Mouse (Mus musculus): ENCODE measurements around the gene Tkt.
"Not testable (repeated sequence)": the region's sequence is repeated elsewhere in the genome, so short reads cannot be mapped to it uniquely, and the experiment has no call there.

Tkt gene

DNA sequence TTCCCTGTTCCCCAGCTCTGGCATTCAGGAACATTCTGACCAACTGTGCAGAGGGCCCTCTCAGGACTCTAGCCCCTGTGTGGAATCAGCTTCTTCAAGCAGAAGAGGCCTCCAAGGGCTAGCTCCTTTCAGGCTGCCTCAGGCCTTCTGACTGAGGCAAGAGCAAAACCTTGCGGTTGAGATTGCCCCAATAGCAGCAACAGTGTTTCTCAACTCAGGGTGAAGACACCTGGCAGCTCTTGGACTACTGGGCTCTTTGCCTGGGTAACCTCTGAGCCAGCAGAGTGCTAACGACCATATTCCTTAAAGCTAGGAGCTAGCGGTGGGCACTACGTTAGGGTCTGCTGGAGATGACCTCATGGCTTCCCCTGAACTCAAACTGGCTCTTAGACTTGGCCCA is 5.0 kb downstream of the Tkt start:
- DNase-seq (ENCODE audit: low spot score) = no peak

DNA sequence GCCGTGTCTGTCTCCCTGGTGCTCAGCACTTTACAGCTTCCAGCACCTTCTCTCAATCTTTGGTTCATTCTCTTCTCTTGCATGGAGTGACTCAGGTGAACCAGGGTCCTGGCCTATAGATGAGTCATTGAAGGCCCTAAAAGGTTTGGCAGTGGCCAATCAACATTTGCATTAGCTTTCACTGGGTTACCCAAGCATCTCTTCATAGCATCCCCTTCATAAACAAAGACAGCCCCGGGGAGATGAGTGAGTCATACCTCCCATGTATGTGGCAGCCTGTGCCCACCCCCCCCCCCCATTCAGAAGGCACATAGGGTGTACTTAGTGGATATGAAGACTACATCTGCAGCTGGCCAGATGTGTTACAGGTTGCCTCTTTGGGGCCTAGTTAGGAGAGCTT is 8.5 kb downstream of the Tkt start:
- DNase-seq (ENCODE audit: low spot score) = no peak

DNA sequence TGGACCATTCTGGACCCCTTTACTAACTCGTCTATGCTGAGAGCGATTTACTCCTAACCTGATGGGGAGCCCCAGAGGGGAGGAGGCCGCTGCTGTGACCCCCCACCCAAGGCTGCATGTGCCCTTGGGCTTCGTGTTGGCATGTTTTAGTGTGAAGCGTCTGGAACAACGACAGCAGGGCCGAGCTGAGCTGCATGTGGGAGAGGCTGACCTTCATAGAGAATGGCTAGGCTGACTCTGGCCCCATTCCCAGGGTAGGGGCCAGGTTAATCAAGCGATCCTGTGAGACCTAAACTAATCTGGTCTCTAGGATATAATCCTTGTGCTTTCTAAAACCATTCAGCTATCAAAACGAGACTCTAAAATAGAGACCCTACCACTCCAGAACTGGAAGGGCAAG is 9.6 kb downstream of the Tkt start:
- peak; percentile 32 for DNase-seq (ENCODE audit: low spot score)

DNA sequence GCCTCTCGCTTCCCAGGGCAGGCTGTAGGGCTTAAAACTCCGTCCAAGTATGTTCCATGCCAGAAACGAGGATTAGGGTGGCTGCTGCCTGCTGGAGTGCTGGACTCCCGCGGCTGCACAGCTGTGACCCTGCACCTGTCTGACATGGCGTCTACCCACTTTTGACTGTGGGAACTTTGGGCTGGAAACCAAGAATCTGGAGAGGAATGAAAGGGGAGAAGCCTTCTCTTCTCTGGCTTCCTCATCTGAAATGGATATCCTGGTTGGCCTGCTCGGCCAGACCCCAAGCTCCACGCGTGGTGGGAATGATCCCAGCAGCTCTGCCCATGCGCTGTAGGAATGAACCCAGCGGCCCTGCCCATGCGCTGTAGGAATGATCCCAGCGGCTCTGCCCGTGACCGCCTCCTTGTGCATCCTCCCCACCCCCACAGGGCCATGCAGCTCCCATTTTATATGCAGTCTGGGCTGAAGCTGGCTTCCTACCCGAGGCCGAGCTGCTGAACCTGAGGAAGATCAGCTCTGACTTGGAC is 11.2 kb downstream of the Tkt start:
- no peak for DNase-seq (ENCODE audit: low spot score)

DNA sequence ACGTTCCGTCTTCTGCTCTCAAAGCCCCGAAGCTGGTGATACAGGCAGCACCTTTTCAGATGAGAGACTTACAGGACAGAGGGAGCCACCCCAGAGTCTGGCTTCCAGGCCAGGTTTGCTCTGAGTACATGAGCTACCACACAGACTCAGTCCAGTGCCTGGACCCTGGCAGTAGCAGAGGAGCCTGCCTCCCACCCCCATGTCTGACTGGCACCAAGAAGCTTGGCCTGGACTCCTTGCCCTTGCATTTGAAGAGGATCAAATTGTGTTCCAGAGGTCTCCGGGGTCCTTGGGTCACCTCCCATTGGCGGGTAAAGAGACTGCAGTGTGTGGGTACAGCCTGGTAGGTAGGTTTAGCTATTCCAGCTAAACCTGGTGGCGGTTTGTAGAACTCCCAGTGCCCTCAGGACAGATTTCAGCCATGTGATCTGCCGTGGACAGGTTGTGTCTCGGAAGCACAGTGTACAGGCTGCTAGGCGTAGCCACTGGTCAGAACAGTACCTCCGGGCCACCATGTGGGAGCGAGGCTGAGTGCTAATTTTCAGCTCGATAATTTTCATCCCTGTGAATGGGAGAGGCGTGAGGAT is 12.7 kb downstream of the Tkt start:
- DNase-seq (ENCODE audit: low spot score) = no peak

DNA sequence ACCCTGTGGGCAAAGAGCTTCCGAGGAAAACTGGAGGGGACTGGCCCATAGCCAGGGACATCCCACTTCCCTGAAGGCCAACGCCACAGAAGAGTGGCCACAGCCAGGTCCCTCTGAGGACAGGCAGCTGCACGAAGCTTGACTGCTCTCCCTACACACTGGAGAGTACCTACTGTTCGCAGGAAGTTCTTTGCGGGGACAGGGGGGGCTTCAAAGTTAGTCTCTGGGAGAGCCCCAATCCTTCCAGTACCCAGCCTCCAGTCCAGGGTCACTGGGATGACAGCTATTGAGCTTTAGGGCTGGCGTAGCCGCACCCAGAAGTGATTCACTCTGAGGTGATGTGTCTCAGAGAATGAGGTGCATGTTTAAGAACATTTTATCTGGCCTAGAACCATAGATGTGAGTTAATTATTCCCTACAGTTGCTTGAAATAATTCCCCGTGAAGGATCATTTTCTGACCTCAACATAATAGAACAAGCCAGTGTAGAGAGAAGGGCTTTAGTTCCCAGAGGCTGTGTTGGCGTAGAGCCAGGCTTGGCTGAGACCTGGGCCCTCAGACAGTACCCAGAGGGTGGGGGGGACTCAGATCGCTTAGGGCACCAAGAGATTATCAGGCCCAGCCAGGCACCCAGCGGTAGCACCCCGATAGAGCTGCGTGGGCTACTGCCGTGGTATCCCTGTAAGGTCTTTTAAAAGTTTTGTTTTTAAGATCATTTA is 13.5 kb downstream of the Tkt start:
- DNase-seq (ENCODE audit: low spot score) = peak; percentile 37

DNA sequence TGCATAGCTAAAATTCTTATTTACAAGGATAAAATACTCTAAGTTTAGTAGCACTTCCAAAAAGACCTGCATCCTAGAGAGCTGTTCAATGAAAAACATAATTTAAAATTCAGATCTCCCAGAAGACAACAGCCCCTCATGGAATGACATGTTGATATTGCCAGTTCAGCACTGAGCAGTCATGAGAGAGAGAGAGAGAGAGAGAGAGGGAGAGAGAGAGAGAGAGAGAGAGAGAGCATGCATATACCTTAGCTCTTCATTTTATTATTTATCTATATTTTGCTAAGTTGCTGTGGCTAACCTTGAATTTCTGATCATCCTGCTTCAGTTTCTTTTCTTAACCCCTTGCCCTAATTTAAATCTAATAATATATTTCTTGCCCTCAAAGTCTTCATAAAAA is 14.2 kb downstream of the Tkt start:
- no peak for DNase-seq (ENCODE audit: low spot score)

DNA sequence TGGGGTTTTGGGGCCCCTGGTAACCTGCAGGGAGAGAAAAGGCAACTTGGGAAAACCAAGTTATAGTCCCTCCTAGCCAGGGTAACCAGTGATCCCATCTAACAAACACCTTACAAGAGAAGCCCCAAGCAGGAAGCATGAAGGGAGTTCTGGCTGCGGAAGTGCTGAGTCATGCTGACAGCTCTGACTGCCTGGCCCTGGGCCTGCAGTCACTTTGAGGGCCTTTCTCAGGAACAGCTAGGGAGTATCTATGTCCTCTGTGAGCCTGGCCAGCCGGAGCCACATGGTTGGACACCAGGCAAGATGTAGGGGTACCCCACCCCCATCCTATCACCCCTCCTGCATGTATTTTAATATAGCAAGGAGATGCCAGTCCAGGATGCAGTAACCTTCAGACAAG is 16.3 kb downstream of the Tkt start:
- DNase-seq (ENCODE audit: low spot score) = no peak

DNA sequence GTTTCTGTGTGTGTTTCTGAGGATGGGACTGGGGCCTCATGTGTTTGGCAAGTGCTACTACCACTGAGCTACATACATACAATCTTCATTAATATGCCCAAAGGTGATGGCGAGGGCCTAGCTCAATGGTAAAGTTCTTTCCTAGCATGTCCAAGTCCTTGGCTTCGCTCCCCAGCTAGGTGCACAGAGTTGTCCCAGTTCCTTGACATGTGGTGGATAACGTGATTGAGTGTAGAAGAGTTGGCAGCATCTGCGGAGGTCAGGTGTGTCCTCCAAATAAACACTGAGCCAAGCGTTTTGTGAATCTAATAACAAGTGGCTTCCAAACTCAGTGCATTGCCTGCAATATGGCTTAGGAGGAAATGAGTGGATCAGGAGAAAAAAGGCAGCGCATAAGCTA is 18.2 kb downstream of the Tkt start:
- no peak for DNase-seq (ENCODE audit: low spot score)

DNA sequence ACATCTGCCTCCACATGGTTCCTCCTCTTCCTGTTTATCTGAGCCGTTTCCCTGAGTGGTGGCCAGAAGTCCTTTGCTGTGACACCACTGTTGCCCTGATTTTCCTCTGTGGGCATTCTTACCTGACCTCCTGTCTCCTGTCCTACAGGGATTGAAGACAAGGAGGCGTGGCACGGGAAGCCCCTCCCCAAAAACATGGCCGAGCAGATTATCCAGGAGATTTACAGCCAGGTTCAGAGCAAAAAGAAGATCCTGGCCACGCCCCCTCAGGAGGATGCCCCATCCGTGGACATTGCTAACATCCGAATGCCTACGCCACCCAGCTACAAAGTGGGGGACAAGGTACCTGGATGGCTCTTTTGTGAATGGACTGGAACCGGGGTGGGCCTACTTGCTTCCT is 19.9 kb downstream of the Tkt start:
- no peak for DNase-seq (ENCODE audit: low spot score)

DNA sequence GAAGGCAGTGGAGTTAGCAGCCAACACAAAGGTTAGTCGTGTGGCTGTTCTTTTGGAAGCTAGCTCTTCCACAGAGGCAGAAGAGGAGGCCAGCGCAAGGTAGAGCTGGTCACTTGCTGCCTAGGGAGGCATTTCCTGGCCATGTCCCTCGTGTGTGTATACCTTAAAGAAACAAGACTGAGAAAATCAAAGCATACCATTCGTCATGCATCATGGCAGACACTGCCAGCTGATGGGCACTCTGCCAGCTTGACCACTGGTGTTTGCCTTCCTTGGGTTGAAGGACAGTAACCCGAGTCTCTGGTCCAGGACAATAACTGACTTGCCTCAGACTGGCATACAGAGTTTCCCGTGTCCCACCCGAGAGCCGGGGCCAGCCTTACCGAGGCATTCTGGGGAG is 22.1 kb downstream of the Tkt start:
- no peak for DNase-seq (ENCODE audit: low spot score)

DNA sequence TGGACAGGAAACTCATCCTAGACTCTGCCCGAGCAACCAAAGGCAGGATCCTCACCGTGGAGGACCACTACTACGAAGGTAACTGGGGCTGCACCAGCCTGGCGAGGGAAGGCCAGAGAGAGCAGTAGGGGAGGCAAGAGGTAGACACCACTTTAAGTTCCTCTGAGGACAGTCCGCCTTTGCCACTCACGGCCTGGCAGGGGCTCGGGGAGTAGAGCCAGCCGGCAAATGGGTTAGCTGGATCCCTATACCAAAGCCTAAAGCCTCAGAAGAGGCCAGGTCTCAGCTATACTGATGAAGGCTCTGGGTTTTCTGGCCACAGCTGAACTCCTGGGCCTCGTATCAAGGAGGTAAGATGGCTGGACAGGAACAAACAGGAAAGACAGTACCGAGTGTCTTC is 24.1 kb downstream of the Tkt start:
- DNase-seq (ENCODE audit: low spot score) = no peak

DNA sequence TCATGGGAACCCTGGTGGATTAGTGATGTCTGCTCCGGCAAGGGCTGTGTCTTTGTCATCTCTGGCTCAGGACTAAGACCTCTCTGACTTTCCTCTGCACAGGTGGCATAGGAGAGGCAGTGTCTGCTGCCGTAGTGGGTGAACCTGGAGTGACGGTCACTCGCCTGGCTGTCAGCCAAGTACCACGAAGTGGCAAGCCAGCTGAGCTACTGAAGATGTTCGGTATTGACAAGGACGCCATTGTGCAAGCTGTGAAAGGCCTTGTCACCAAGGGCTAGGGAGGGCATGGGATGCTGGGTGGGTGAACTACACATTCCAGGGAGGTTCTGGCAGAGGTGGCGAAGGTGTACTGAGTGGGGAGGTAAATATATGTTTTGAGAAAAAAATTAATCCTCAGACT is 25.1 kb downstream of the Tkt start:
- DNase-seq (ENCODE audit: low spot score) = no peak

DNA sequence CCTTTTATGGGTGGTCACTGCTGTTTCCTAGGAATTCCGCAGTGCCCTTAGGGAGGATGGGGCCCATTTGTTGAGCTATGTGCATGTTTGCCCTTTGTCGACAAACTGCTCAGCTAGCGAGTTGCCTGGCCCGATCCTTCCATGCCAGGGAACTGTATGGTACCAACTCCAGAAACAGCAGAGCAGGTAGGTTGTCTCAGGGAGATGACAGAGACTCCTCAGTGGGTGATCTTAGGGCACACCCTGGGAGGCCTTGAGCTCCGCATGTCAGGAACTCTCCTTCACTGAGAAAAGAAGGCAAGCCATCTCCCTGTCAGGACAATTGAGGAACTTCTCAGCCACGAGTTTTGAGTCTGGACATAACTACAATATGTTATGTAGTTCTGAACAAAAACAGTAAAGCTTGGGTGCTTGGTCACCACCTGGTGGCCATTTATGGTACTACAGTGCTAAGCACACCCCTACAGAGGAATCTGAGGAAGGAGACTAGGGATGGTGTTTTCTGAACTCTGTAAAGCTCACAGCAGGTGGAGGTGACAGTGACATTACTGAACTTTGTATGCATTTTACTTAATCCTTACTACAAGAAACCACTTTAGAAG is 25.9 kb downstream of the Tkt start:
- DNase-seq (ENCODE audit: low spot score) = peak; percentile 42

DNA sequence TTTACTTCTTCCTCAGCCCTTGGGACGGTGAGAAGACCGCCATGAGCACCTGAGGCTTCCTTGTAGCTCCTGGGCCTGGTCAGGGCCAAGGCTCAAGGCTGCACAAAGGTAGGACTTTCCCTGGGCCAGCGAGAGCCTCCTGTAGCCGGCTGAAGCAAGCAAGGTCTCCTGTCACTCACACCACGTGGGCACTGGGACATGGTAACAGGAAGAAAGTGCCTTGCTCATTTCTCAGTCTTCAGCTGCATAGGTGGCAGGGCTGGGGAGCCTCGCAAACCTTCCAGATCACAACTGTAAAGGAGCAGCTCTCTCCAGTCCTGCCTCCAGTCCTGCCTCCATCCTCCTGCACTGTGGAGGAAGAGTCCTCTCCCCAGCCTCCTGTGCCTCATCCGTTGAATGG is 27.6 kb downstream of the Tkt start:
- no peak for DNase-seq (ENCODE audit: low spot score)

DNA sequence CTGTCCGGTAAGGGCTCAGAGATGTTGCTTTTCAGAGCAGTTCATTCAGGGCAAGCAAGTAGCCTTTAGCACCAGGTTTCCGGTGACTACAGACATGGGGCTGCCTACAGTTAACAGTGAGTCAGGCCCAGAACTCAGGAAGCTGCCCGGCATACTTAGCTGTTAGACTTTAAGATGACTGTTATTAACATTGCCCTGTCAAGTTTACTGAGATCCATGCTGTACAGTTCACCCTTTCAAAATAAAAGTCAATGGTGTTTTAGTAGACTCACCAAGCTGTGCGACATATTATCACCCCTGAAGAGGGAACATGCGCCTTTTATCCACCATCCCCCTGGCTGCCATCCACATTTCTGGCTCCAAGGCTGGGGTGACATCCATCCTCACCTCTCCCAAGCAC is 28.1 kb downstream of the Tkt start:
- no peak for DNase-seq (ENCODE audit: low spot score)

DNA sequence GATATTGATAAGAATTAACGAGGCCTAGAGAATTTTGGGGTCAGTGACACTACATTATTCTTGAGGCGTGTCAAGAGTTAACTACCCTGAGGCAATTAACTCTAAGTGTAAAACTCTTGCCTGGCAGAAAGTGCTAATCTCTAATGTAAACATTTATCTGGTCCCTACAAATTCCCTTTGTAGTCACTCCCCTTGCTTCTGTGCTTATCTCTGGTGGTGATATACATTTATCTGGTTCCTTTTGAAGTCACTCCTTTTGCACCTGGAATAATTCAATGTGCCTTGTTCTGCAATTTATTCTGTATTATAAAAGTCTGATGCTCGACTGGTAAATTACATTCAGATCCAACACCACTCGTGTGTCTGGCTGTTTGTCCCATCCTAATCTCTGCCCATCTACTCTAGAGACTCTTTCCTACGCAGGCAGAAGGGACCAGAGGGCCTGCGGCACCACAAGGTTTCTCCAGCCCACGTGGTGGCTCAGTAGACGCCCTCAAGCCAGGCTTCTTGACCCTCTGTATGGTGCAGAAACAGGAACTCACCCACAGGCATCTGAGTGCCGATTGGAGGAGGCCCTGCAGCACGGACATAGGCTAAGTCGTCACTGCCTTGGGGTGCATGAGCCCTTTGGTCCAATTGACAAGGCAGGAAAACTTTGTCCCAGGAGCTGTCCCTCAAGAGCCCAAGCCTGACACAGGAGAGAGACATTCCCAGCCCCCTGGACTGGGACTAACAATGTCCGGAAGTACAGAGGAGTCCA is 29.3 kb downstream of the Tkt start:
- DNase-seq (ENCODE audit: low spot score) = not testable (repeated sequence)

DNA sequence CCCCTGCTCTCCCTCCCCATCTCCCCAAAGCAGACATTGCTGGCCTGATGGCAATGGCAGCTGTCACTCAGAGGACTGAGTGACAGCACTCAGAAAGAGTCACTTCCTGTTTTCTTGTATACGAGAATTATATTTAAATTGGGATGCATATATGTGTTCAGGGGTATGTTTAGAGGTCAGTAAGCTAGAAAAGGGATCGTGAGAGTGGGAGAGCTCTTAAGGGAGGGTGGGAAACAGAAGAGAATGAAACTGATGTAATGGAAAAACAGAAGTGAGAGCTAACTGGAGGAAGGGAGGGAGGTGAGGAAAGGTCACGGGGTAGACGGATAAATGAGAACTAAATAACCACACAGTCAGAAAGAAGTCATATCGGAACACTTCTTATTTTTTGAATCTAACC is 31.0 kb downstream of the Tkt start:
- no peak for DNase-seq (ENCODE audit: low spot score)

DNA sequence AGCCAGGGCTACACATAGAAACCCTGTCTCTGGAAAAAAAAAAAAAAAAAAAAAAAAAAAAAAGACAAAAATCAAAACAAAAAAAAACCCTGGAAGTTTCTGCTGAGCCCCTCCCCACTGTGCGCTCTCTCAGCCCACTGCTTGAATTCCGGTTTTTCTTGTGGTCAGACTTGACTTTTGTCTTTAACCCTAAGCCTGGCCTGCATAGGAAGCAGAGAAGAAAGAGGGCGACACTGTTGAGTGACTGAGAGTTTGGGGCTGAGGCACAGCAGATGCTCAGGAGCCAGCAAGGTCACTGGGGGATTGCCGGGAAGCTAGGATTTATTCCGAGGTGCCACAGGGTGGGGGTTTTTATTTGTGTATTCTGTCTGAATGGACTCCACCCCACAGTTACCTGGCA is 31.7 kb downstream of the Tkt start:
- DNase-seq (ENCODE audit: low spot score) = no peak

DNA sequence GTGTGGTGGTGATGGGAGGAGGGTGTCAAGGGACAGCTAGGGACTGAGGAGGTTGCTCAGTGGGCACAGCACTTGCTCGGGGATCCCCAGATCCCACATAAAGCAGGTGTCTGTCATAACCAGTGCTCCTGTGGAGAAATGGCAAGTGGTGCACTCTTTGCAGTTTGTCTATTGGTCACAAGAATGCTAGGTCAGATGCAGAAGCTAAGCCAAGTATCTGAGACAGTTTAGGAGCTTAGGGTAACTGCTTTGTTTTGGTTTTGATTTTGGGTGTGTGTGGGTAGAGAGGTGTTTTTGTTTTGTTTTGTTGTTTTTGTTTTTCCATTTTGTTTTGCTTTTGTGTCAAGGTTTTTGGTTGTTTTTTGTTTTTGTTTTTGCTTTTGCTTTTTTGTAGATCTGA is 33.1 kb downstream of the Tkt start:
- DNase-seq (ENCODE audit: low spot score) = no peak

DNA sequence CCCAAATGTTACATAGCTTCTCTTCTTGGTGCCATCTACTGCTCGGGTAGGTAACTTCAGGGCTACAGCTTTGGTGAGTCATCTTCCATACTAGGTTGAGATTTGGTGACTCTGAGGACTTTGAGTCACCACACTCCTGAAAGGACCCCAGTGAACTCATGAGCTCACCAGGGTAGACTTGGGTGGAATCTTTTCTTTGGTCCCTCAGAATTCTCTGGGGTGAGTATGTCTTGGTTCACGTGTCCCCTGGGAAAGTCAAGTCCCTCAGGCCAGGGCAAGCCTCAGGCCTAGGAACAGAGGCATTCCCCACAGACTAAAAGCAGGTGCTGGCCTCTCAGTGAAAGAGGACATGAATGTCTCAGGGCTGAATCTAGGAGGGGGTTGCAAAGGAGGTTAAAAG is 35.9 kb downstream of the Tkt start:
- no peak for DNase-seq (ENCODE audit: low spot score)

DNA sequence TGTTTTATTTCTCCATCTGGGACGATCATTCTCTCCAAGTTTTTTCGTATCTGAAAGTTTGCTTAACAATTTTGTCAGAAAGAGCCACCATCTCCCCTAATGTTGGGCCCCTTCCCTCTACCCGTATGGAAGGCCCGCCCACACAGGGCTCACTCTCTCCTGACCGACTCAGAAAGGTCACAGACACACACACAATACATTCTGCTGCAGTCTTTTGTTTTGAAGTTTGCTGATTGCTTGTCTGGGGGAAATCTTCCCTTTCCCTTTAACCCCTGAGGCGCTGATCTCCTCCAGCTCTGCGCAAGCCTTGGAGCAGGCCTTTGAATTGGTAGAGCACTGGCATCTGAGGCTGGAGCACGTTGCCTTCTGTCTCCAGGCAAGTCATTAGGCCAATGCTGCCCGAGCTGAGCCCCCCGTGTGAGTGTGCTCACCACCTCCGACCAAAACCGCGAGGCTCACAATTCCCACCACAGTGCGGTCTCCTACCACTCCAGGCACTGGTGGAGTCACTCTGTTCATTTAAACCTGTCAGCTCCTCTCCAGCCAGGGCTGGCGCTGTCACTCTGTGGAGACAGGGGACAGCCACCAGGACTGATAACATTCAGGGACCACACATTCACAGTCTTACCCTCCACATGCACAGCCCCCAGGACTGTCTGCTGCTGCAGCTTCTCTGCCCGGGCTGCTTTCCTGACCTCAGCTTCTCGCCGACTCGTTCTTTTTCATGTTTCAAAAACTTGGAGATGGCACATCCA is 36.5 kb downstream of the Tkt start:
- DNase-seq (ENCODE audit: low spot score) = no peak

Measured in ovary, adult 18-20 months (tissue).